Mouse (Mus musculus): Measurements from ENCODE around the gene Gm10309.

Gm10309 gene

DNA sequence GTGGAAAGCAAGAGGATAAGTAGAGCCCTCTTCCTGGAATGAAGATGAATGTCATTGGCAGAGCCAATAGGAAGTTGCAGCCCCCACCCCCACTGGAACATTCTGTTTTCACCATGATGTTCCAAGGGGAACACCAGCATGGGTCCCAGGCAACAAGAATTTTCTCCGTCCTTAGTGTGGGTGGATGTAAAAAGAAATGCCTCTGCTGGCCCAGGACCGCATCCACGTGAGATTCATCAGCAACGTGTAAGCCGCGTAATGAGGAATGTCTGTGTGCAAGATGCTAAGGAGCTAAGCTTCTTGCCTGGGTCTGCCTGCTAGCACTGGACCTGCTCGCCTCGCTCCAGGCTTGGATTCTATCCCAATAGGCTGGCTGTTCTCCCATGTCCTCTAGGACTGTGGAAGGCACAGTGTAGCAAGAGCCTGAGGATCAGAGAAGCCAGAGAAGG is at the start of gene Gm10309:
Gene Gm10309, minus strand, starts transcription at position 50 of the 449 bp plus-strand sequence.
- DNase-seq (ENCODE audit: low read depth, low spot score): no peak

- DNase-seq (ENCODE audit: low read depth, low spot score): no peak
These were observed 47.0 kb upstream of the Gm10309 start for GRCm38 (mm10) chr17:86551995-86552394.

GRCm38 (mm10) chr17:86551561-86551960 is 46.5 kb upstream of the Gm10309 start:
- no peak for DNase-seq (ENCODE audit: low read depth, low spot score)

GRCm38 (mm10) chr17:86549128-86549527 is 44.1 kb upstream of the Gm10309 start:
- no peak for DNase-seq (ENCODE audit: low read depth, low spot score)

- no peak for DNase-seq (ENCODE audit: low read depth, low spot score)
These were observed 41.5 kb upstream of the Gm10309 start for GRCm38 (mm10) chr17:86546529-86546928.

DNA sequence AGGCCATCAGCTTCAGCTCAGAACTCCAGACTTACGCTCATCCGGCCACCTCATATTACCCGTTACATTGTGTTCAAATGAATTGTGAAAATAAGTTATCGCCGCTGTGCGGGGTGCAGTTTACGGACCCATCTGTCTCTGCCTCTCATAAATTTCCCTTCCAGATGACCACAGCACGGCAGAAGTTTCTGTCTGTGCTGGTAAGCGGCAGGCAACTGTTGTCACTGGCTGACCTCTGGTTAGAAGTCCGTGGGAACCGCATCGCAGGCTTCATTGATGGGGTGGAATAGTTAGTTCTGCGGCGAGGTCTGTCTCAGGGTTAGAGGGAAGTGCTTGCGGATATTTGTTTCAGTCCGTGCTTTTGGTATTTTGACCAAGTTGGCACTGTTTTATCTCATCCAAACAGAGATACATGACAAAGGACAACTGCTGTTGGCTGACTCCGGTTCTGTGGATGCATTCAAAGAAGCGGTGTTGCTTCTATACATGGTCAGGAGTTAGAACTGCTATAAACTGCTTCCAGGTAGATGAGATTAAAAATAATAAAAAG is 34.9 kb upstream of the Gm10309 start:
- no peak for DNase-seq (ENCODE audit: low read depth, low spot score)

GRCm38 (mm10) chr17:86535827-86536656 is 31.0 kb upstream of the Gm10309 start:
- peak; percentile 81 for DNase-seq (ENCODE audit: low read depth, low spot score)

DNA sequence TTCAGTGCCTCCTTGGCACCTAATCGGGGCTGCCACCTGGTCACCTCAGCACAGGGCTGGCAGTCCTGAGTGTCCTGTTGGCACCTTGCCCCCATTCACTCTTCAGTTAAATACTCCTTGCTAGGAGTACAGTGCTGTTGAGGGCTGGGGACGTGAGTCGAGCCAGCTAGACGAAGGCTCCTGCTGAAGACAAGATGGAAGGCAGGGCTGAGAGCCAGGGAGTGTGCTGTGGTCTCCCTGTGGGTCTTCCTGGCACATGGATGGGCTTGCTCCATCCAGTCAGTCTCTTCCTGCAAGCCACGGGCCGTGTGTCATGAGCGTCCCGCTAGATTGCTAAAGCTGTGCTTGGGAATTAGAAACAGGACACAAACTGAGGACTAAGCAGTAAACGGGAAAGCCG is 30.1 kb upstream of the Gm10309 start:
- no peak for DNase-seq (ENCODE audit: low read depth, low spot score)

DNA sequence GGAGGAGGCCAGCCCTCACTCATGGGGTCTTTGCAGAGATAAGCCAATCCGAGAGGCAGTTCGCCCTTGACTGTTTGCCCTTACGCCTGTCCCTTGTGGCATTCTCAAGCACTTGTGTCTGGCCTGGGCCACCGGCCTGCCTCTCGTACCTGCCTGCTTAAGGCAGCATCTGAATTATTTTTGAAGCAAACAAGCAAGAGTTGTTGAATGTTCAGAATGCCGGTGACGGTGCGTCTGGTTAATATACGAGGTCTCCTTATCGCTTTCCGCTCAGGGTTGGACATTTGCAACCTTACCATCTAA is 28.5 kb upstream of the Gm10309 start:
- no peak for DNase-seq (ENCODE audit: low read depth, low spot score)

GRCm38 (mm10) chr17:86532783-86533548 is 27.9 kb upstream of the Gm10309 start:
- no peak for DNase-seq (ENCODE audit: low read depth, low spot score)

DNA sequence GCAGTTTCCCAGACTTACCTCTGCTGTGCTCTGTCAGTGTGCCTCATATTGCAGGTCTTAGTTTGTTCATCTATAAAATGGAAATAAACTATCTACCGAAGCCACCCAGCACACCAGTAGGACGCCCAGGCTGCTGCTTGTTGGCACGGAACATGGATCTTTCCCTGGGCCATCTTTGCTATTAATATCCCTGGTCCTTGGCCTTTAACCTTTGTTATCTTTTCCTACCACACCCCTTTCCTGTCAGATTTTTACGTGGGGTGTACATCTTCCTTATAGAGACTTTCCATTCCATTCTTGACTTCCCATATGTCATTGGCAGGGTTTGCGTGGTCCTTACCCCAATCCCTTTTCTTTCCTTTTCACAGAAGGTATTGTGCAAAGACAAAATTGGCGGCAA is 26.2 kb upstream of the Gm10309 start:
- no peak for DNase-seq (ENCODE audit: low read depth, low spot score)

DNA sequence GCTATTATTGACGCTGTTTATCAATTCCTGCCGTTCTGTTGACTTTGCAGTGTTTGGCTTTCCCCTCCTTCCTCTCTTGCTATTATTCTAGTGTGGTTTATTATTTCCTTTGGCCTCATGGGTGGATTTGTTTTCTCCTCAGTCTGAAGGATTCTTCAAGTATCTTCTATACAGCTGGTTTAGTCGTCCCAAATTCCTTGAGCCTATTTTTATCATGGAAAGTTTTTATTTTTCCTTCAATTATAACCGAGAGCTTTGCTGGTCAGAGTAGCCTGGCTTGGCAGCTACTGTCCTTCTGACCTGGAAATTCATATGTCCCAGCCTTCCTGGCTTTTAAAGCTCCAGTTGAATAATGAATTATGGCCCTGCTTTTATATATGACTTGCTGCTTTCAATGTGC is 24.4 kb upstream of the Gm10309 start:
- DNase-seq (ENCODE audit: low read depth, low spot score): no peak

DNA sequence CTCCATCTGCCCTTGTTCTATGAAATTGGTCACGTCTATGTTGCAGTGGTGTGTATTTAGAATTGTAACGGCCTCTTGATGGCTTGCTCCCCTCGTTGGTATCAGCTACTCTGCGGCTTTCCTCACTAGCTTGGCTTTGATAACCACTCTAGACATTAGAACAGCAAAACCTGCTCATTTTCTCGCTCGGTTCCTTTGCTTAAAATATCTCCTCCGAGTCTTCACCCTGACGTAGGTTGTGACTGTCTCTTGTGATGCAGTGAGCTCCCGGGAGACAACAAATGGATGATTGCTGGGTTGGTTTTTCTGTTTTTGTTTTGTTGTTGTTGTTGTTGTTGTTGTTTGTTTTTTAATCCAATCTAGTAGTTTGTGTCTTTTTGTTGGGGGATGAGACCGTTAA is 24.0 kb upstream of the Gm10309 start:
- DNase-seq (ENCODE audit: low read depth, low spot score): no peak

- DNase-seq (ENCODE audit: low read depth, low spot score): no peak
These were observed 22.3 kb upstream of the Gm10309 start for GRCm38 (mm10) chr17:86527298-86527697.

DNA sequence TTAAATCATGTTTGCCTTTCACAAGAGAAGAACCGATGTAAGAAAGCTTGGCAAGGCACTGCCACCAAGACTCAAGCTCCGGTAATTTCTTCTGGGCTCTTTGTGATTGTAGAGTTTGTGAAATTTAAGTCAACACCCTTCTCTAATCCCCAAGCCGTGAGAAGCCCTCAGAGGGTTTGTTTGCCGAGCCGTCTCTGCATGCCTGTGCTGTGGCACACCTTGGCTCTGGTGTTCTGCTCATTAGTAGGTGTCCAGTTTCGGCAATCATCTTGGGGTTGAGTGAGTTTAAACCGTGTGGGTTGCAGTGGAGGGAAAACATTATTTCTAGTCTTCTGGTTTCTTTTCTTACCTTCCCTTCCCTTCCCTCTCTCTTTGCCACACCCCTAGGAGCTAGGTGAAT is 21.0 kb upstream of the Gm10309 start:
- DNase-seq (ENCODE audit: low read depth, low spot score): no peak

DNA sequence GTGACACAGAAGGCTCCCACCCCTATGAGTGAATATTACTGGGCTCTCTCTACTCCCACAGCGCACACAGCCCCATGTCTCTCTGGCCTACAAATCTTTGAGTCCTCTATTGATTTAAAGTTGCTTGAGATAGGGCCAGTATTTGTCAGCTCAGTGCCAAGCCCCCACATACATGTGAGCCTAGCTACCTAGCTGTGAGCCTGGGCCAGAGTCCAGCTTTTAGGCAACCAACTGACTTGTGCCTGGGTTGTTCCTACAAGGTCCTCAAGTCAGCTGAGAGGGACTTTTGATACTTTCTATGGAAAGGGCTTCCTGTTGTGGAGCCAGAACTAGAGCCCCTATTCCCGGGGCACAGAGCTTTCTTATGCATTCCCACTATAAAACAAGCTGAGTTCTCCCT is 20.0 kb upstream of the Gm10309 start:
- no peak for DNase-seq (ENCODE audit: low read depth, low spot score)

DNA sequence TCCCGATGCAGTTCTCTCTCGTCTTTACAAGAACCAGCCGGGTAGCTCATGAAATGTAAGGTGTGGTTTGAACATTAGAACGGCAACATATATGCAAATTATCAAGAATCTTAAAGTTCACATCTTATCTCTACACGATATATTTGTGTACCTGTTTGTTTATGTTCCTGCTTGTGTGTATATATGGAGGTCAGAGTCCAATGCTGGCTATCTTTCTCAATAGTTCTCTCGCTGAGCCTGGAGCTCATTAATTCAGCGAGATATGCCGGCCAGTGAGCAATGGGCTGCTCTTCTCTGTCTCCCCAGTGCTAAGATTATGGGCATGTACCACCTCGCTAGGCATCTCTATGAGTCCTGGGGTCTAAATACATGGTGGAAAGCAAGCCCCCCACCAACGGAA is 18.8 kb upstream of the Gm10309 start:
- no peak for DNase-seq (ENCODE audit: low read depth, low spot score)

GRCm38 (mm10) chr17:86523374-86523773 is 18.3 kb upstream of the Gm10309 start:
- no peak for DNase-seq (ENCODE audit: low read depth, low spot score)

- DNase-seq (ENCODE audit: low read depth, low spot score): no peak
These were observed 17.6 kb upstream of the Gm10309 start for GRCm38 (mm10) chr17:86522649-86523048.

GRCm38 (mm10) chr17:86521252-86521651 is 16.2 kb upstream of the Gm10309 start:
- no peak for DNase-seq (ENCODE audit: low read depth, low spot score)

GRCm38 (mm10) chr17:86518604-86519003 is 13.6 kb upstream of the Gm10309 start:
- DNase-seq (ENCODE audit: low read depth, low spot score): peak; percentile 15

DNA sequence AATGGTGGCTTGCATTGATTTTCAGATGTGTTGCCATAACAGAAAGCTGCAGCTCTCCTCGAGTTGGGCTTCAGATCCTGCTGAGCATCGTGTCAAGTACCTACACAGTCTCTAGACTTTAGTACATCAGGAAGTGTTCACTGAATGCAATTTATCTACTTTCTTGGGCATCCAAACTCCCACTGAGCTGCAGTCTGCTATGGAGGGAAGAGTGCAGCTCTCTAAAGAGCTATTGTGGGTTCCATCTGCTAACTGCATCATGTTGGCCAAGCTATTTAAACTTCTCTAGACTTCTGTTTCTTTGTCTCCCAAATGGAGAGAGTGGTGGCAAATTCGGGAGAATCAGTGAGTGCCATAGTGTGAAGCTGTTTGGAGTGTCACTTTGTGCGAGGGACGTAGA is 11.6 kb upstream of the Gm10309 start:
- no peak for DNase-seq (ENCODE audit: low read depth, low spot score)
